Mouse (Mus musculus): Measurements from ENCODE around the gene Ncor2. TPM values are rescaled to one million over a fixed set of nuclear protein-coding genes. Genes with fewer than 3 reads are reported as not detected.
A peak's percentile ranks its signal among the peaks of the same experiment; 100 is the strongest.

Ncor2 gene
- polyA plus RNA-seq, 1 experiment from 2014 or later, result 22.6 TPM

DNA sequence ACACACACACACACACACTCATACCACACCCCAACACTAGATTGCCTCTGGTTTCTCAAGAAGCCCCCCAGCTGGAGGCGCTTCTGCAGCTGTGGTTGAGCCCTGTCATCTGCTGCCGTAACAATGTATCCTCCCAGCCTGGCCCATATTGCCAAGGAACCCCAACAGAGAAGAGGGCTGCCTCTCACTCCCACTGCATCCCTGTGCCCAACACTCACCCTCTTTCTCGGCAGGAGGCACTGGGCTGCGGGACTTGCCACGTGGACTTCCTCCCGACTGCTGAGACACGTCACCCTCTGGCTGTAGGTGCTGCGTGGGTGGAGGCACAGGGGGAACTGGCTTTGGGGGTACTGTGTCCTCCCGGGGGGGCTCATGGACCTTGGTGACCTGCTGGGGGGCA lies 137.4 kb downstream of the Ncor2 start:
- Histone ChIP-seq H3K9me3 (no peaks in the 10 kb centered on the region), H3K9ac (replicated peaks) (no peak overlapping the region), H3K4me1 (replicated peaks) (peaks cover 44% of the 10 kb centered on the region), H3K4me3 (replicated peaks) (no peak overlapping the region), H3K27me3 (no peaks in the 10 kb centered on the region), H3K36me3 (peaks cover 62% of the 10 kb centered on the region), H3K4me2 (replicated peaks) (no peak overlapping the region), H3K27ac (no peak overlapping the region)
- WGBS, result 89% methylated on average over 9 of the region's 9 CpGs
- no peak for ATAC-seq

DNA sequence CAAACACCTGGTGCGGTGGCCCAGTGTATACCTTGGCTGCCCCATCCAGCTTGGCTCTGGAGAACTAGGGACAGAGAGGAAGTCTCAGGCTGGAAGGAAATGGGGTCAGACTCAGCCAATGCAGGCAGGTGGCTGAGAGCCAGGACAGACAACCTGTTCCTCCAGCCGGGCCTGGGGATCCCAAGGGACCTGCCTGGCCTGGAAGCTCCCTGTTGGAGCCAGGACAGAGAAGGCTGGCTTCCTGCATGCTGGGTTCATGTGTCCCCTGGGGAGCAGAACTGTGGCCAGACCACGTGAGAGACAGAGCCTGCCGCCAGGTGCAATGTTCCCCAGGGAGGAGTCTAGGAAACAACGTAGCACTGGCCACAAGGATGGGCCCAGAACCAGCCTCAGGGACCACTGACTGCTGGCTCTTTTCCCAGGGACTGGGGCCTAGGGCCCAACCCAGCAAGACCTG lies 138.9 kb downstream of the Ncor2 start:
- no peak overlapping the region for H3K4me3 ChIP-seq (replicated peaks)
- H3K4me1 ChIP-seq (replicated peaks), result peaks cover 31% of the 10 kb centered on the region
- H3K4me2 ChIP-seq (replicated peaks), result no peak overlapping the region
- H3K9ac ChIP-seq (replicated peaks), result no peak overlapping the region
- no peak overlapping the region for H3K27ac ChIP-seq
- H3K9me3 ChIP-seq, result no peaks in the 10 kb centered on the region
- H3K27me3 ChIP-seq, result no peaks in the 10 kb centered on the region
- H3K36me3 ChIP-seq, result peaks cover 66% of the 10 kb centered on the region
- ATAC-seq, result no peak
- WGBS, result 61% methylated on average over 5 of the region's 5 CpGs

DNA sequence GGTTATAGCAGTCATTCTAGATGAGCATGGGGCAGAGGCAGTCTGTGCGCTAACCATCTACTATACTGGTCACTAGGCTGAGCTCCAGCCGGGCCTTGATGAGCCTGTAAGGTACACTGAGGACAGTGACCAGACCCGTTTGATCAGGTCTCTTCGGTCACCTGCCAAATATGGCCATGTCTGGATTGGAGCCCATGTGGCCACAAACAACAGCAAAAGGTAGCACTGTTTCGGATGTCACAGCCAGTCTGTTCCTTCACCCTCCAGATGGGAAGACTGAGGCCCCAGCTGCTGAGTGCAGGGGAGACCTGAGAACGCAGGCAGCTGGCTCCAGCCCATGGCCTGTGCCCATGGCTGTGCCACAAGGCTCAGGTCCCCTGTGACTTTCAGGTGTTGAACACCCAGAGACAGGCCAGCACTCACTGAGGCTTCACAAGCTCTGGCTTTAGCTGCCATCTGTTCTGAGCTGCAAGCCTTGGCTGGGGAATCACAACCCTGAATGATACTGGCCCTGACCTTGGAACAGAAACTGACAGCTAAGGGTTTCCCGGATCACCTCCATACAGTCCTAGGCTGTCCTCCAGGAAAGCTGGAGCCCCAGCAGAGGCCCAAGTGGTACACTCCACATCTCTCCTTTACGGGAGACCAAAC lies 139.5 kb downstream of the Ncor2 start:
- no peak for ATAC-seq
- H3K9ac ChIP-seq (replicated peaks), result no peak overlapping the region
- H3K36me3 ChIP-seq, result peaks cover 72% of the 10 kb centered on the region
- H3K27ac ChIP-seq, result no peak overlapping the region
- no peaks in the 10 kb centered on the region for H3K27me3 ChIP-seq
- H3K4me2 ChIP-seq (replicated peaks), result no peak overlapping the region
- peaks cover 25% of the 10 kb centered on the region for H3K4me1 ChIP-seq (replicated peaks)
- WGBS, result 97% methylated on average over 8 of the region's 8 CpGs
- H3K9me3 ChIP-seq, result no peaks in the 10 kb centered on the region
- no peak overlapping the region for H3K4me3 ChIP-seq (replicated peaks)

DNA sequence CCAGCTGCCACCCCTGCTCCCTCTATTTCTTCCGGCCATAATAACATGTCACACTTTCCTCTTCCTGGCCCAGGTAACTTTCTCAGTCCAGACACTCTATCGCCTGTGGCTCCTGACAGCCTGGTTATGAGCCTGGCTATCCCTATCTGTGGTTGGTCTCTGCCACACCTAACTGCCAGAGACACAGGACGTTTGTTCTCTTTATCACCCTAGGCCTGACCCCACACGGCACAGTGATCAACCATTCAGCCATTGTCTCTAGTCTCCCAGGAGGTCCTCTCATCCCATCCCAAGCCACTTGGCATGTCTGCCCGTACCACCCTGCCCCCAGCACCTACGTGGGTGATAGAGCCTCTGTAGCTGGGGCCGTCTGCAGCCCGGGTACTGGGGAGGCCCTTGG lies 142.5 kb downstream of the Ncor2 start:
- H3K27ac ChIP-seq, result no peak overlapping the region
- ATAC-seq, result no peak
- no peak overlapping the region for H3K9ac ChIP-seq (replicated peaks)
- no peaks in the 10 kb centered on the region for H3K27me3 ChIP-seq
- no peak overlapping the region for H3K4me3 ChIP-seq (replicated peaks)
- WGBS, result 89% methylated on average over 8 of the region's 8 CpGs
- no peak overlapping the region for H3K4me2 ChIP-seq (replicated peaks)
- H3K4me1 ChIP-seq (replicated peaks), result peaks cover 8% of the 10 kb centered on the region; the same call in 1 of the 2 replicates
- H3K36me3 ChIP-seq, result peaks cover 87% of the 10 kb centered on the region
- H3K9me3 ChIP-seq, result no peaks in the 10 kb centered on the region

DNA sequence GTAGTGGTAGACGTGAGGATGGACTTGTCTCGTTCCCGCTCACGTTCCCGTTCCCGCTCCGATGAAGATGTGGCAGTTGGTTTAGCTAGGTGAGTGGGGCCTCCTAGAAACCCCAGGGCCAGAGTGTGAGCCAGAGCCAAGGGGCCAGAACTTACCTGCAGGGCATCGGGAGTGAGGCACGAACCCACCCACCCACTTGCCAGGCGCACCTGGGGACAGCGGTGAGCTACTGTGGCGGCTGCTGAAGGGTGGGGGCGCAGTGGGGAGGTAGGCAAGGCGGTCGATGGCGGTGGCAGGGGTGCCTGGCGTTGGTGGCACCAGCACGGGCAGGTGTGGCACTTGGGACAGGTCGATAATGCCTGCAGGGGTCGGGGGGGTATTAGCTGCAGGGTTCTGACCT lies 150.1 kb downstream of the Ncor2 start:
- no peaks in the 10 kb centered on the region for H3K9me3 ChIP-seq
- H3K4me3 ChIP-seq (replicated peaks), result no peak overlapping the region
- WGBS, result 96% methylated on average over 20 of the region's 20 CpGs
- H3K27ac ChIP-seq, result no peak overlapping the region
- no peak for ATAC-seq
- no peaks in the 10 kb centered on the region for H3K27me3 ChIP-seq
- no peak overlapping the region for H3K9ac ChIP-seq (replicated peaks)
- H3K4me1 ChIP-seq (replicated peaks), result no peaks in the 10 kb centered on the region
- no peak overlapping the region for H3K4me2 ChIP-seq (replicated peaks)
- peaks cover 99% of the 10 kb centered on the region for H3K36me3 ChIP-seq

DNA sequence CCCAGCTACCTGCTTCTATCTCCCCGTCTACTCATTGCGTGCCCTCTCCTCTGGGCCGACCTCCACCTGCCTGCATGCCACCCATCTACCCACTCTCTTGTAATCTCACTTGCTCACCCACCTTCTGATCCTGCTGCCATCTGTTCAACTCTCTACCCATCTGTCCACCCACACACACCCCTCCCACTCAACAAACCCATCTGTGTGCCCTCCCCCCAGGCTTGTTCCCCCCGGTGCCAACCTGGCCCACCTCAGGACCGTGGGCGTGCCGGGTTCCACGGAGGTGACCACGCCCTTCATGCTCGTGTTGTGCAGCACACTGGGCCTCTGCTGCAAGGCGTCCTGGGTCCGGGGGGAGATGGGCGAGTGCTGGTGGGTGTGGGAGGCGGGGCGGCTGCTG lies 150.6 kb downstream of the Ncor2 start:
- no peaks in the 10 kb centered on the region for H3K4me1 ChIP-seq (replicated peaks)
- H3K36me3 ChIP-seq, result peaks cover 99% of the 10 kb centered on the region
- H3K4me3 ChIP-seq (replicated peaks), result no peak overlapping the region
- H3K27ac ChIP-seq, result no peak overlapping the region
- no peak overlapping the region for H3K9ac ChIP-seq (replicated peaks)
- ATAC-seq, result no peak
- H3K9me3 ChIP-seq, result no peaks in the 10 kb centered on the region
- WGBS, result 96% methylated on average over 15 of the region's 15 CpGs
- H3K4me2 ChIP-seq (replicated peaks), result no peak overlapping the region
- H3K27me3 ChIP-seq, result no peaks in the 10 kb centered on the region

DNA sequence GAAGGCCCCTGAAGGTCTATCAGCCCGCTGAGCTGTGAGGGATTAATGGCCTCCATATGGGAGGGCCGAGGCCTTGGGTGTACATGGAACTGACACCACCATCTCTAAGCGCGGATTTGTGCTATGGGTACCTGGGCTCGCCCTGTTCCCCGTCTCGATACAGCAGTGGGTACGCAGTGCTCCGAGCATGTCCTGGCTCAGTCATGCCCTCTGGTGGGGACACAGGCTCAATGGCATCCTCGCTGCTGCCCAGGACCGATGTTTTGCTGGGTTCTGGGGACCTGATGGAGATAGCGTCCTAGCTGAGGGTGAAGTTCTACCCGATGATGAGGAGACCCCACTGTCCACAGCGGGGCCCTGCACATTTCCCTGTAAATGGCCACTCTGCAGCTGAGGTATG lies 155.0 kb downstream of the Ncor2 start:
- H3K27ac ChIP-seq, result no peak overlapping the region
- no peak overlapping the region for H3K9ac ChIP-seq (replicated peaks)
- no peak overlapping the region for H3K4me2 ChIP-seq (replicated peaks)
- peaks cover 89% of the 10 kb centered on the region for H3K36me3 ChIP-seq
- ATAC-seq, result 0 out of 2 replicates have a peak, but pooled peaks have one; percentile 35
- H3K27me3 ChIP-seq, result no peaks in the 10 kb centered on the region
- H3K9me3 ChIP-seq, result no peaks in the 10 kb centered on the region
- WGBS, result 84% methylated on average over 14 of the region's 14 CpGs
- H3K4me3 ChIP-seq (replicated peaks), result no peak overlapping the region
- H3K4me1 ChIP-seq (replicated peaks), result no peaks in the 10 kb centered on the region; the same call in 1 of the 2 replicates

DNA sequence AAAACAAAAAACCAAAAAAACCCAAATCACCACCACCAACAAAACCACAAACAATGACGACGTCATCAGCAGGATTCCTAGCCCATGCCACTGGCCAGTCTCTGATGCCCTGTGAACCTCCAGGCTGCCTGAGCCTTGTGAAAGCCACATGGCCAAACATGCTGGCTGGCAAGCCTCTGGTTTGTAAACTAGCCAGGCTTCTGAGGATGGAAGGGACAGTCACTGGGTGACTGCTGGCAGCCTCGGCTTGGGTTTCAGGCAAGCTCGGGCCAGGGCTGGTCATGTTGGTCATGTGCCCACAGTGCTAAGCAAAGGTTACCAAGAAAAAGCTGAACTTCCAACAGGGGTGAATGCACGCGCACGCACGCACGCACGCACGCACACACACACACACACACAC lies 157.7 kb downstream of the Ncor2 start:
- ATAC-seq, result no peak
- WGBS, result 79% methylated on average over 11 of the region's 11 CpGs

DNA sequence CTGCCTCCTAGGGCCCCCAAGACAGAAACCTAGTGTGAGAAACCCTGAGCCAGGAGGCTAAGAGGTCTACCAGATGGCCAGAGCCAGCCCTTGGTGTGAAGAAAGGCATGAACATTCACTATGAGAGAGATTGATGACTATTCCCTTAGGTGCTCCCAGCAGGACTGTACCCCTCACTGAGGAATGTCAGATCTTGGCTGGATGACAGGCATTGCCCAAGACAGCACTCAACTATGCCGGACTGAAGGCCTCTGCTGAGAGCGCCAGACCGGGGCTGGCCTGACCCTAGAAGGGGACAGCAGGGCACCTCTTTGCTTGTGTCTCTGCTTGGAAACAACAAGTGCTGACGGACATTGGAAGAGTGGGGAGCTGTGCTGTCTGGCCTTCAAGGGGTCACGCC lies 159.9 kb downstream of the Ncor2 start:
- ATAC-seq, result no peak
- Histone ChIP-seq H3K9me3 (no peaks in the 10 kb centered on the region), H3K27me3 (no peaks in the 10 kb centered on the region), H3K36me3 (peaks cover 87% of the 10 kb centered on the region), H3K9ac (replicated peaks) (no peak overlapping the region), H3K4me1 (replicated peaks) (no peaks in the 10 kb centered on the region; the same call in 1 of the 2 replicates), H3K4me2 (replicated peaks) (no peak overlapping the region), H3K4me3 (replicated peaks) (no peak overlapping the region), H3K27ac (no peak overlapping the region)
- 95% methylated on average over 5 of the region's 5 CpGs for WGBS

More for the DNA sequence above, 157.7 kb downstream of the Ncor2 start:
- Histone ChIP-seq H3K9ac (replicated peaks) (no peak overlapping the region), H3K36me3 (peaks cover 90% of the 10 kb centered on the region), H3K4me1 (replicated peaks) (no peaks in the 10 kb centered on the region; the same call in 1 of the 2 replicates), H3K4me3 (replicated peaks) (no peak overlapping the region), H3K4me2 (replicated peaks) (no peak overlapping the region), H3K9me3 (no peaks in the 10 kb centered on the region), H3K27me3 (no peaks in the 10 kb centered on the region), H3K27ac (0 out of 2 replicates have a peak overlapping the region, but pooled peaks have one; percentile 32)

DNA sequence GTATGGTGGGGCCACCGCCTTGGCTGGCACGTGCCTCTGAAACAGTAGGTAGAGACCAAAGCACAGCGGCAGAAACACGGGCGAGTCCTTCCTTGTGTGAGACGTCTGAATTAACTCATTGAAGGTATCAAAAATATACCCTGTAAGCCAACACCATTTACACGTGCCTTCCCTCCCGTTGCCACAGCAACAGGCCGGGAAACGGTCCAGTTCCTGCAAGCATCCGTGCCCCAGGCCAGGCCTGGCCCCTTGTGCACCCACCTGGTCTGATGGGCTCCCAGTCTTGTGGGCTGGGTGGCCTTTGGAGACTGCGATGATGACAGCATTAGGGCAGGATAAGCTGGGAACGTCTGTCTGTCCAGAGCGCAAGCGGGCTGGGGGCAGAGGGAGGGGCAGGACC lies 161.7 kb downstream of the Ncor2 start:
- no peak overlapping the region for H3K9ac ChIP-seq (replicated peaks)
- H3K4me3 ChIP-seq (replicated peaks), result no peak overlapping the region
- peak overlapping the region; percentile 9; the same call in 1 of the 2 replicates for H3K27ac ChIP-seq
- H3K4me2 ChIP-seq (replicated peaks), result no peak overlapping the region
- no peaks in the 10 kb centered on the region for H3K27me3 ChIP-seq
- no peaks in the 10 kb centered on the region for H3K9me3 ChIP-seq
- no peaks in the 10 kb centered on the region; the same call in 1 of the 2 replicates for H3K4me1 ChIP-seq (replicated peaks)
- WGBS, result 75% methylated on average over 15 of the region's 15 CpGs
- peaks cover 71% of the 10 kb centered on the region for H3K36me3 ChIP-seq
- 0 out of 2 replicates have a peak, but pooled peaks have one; percentile 22 for ATAC-seq

DNA sequence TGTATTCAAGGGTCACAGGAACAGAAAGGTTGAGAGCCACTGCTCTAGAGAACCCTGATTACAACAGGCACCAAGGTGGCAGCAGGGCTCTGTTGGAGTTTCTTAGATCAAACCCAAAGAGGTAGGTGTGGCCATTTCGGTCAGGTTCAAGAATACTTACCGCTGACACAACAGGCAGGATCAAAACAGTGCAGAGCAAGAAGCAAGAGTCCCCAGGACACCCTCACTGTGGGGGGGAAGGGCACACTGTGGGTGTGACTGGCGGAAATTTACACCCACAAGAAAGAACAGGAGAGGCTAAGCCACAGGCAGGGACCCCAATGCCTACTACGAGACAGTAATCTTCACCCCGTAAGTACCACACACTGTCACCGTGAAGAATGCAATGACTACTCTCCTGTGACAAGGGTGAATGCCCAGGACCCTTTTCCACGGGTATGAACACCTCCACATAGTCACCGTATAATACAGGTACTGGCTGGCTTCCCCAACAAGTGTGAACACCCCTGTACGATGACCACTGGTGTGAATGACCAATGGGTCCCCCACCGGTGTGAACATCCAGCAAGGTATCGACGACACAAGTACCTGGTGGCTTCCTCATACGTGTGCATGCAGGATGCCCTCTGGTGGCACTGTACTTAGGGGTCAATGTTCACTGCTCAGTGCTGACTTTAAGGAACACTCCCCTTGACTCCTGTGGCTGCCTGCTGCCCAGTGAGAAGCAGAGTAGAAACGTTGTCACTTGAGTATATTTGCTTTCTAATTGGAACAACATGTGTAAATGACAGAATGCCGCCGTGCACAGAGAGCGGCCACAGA lies 162.4 kb downstream of the Ncor2 start:
- WGBS, result 92% methylated on average over 17 of the region's 17 CpGs
- no peaks in the 10 kb centered on the region for H3K27me3 ChIP-seq
- H3K36me3 ChIP-seq, result peaks cover 67% of the 10 kb centered on the region
- no peaks in the 10 kb centered on the region; the same call in 1 of the 2 replicates for H3K4me1 ChIP-seq (replicated peaks)
- H3K4me3 ChIP-seq (replicated peaks), result no peak overlapping the region
- H3K27ac ChIP-seq, result no peak overlapping the region
- no peak overlapping the region for H3K9ac ChIP-seq (replicated peaks)
- H3K9me3 ChIP-seq, result no peaks in the 10 kb centered on the region
- no peak for ATAC-seq
- H3K4me2 ChIP-seq (replicated peaks), result no peak overlapping the region

DNA sequence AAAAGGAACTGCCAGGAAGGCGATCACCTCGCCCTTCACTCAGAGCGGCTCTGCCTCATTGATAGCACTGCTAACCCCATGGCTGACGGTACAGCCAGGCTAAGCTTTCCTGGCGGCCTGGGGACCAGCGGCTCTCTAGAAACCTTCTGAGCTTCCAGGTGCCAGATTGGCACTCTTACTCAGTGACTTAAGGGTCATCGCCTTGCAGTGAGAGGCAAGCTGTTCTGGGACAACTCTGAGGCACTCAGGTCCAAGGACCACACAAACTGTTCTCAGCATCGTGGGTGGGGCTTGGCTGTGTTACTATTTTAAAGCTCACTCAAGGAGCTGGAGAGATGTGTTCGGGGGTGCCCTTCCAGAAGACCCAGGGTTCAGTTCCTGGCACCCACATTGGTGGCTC lies 163.4 kb downstream of the Ncor2 start:
- ATAC-seq, result no peak
- no peak overlapping the region for H3K27ac ChIP-seq
- WGBS, result 93% methylated on average over 9 of the region's 9 CpGs
- H3K27me3 ChIP-seq, result no peaks in the 10 kb centered on the region
- peaks cover 70% of the 10 kb centered on the region for H3K36me3 ChIP-seq
- no peak overlapping the region for H3K4me3 ChIP-seq (replicated peaks)
- no peak overlapping the region for H3K4me2 ChIP-seq (replicated peaks)
- H3K9me3 ChIP-seq, result no peaks in the 10 kb centered on the region
- no peak overlapping the region for H3K9ac ChIP-seq (replicated peaks)
- no peaks in the 10 kb centered on the region; the same call in 1 of the 2 replicates for H3K4me1 ChIP-seq (replicated peaks)
